27 mouse cellular contexts compared by ENCODE assay signal in genomic region chrX:142647202-142647601, GRCm38 (mm10). TPM values are rescaled to one million over a fixed set of nuclear protein-coding genes. Genes with fewer than 3 reads are reported as not detected.
A peak's percentile ranks its signal among the peaks of the same experiment; 100 is the strongest.
DNase-seq lines count a peak whose midpoint lies in the region; ATAC-seq and TF ChIP-seq lines count a peak whose summit lies in the region.
"Had no signal": no experiment of that assay in that cellular context is flagged by ENCODE, and none has a peak within 500 bp of the region (broad histone marks: within the 10 kb centered on the region; RNA-seq: fewer than 3 reads in every experiment).

No protein-coding gene starts in this region.

- peak; percentile 4 for DNase-seq in thymus, postnatal 14 days
- DNase-seq in thymus, postnatal 0 days (ENCODE audit: low spot score), result no peak
- peak; percentile 5 for DNase-seq in R1 (ENCODE audit: low read depth, low spot score)
- no peak for DNase-seq in retina, embryonic 14.5 days (ENCODE audit: low spot score)
- DNase-seq: adrenal gland, adult 2 months; adrenal gland, postnatal 36 days; cerebellum, adult 11 months; cerebellum, adult 8-10 months; cerebellum, postnatal 14 days; embryo, embryonic 11 days; gastrocnemius, adult 2 months; gastrocnemius, postnatal 36 days; heart, adult 11 months; heart, postnatal 14 days had no signal

- H3K27me3 ChIP-seq in intestine, postnatal 0 days (replicated peaks; ENCODE audit: control insufficient read depth, insufficient read depth, low read length), result no peaks in the 10 kb centered on the region
- H3K27me3 ChIP-seq in intestine, embryonic 16.5 days (replicated peaks; ENCODE audit: control insufficient read depth, insufficient read depth, low read length), result no peaks in the 10 kb centered on the region
- H3K27me3 ChIP-seq: CH12.LX; embryonic facial prominence, embryonic 15.5 days; heart, embryonic 15.5 days had no signal

- H3K27ac ChIP-seq in intestine, postnatal 0 days (ENCODE audit: low read depth, low read length), result no peak overlapping the region
- no peak overlapping the region for H3K27ac ChIP-seq in intestine, embryonic 16.5 days (ENCODE audit: low read length)
- H3K27ac ChIP-seq: embryonic facial prominence, embryonic 15.5 days; forebrain, embryonic 10.5 days; gastrocnemius, adult 2 months; heart, embryonic 10.5 days; heart, embryonic 15.5 days; hindbrain, embryonic 13.5 days; hindbrain, postnatal 0 days had no signal

- TF ChIP-seq CTCF in intestine, postnatal 0 days (IDR thresholded peaks at IDR 0.05; ENCODE audit: low read depth), result 0 out of 2 replicates have a peak, but pooled peaks have one; percentile 14

- no peaks in the 10 kb centered on the region for H3K9me3 ChIP-seq in intestine, postnatal 0 days (ENCODE audit: control insufficient read depth)
- no peaks in the 10 kb centered on the region for H3K9me3 ChIP-seq in intestine, embryonic 16.5 days (ENCODE audit: control insufficient read depth, low read length)
- H3K9me3 ChIP-seq: embryonic facial prominence, embryonic 15.5 days; forebrain, embryonic 10.5 days; heart, embryonic 10.5 days; heart, embryonic 15.5 days; hindbrain, embryonic 13.5 days had no signal

- no peak overlapping the region for H3K9ac ChIP-seq in intestine, postnatal 0 days (ENCODE audit: low read depth, low read length)
- no peak overlapping the region for H3K9ac ChIP-seq in intestine, embryonic 16.5 days (ENCODE audit: low read depth, low read length)
- H3K9ac ChIP-seq: embryonic facial prominence, embryonic 15.5 days; heart, embryonic 15.5 days; hindbrain, embryonic 13.5 days had no signal

- H3K4me1 ChIP-seq in intestine, postnatal 0 days (replicated peaks; ENCODE audit: control insufficient read depth, insufficient read depth, low read length), result no peaks in the 10 kb centered on the region
- no peaks in the 10 kb centered on the region for H3K4me1 ChIP-seq in intestine, embryonic 16.5 days (ENCODE audit: control insufficient read depth, insufficient read depth, low read length)
- H3K4me1 ChIP-seq: embryonic facial prominence, embryonic 15.5 days; forebrain, embryonic 10.5 days; heart, embryonic 10.5 days; heart, embryonic 15.5 days; hindbrain, embryonic 13.5 days had no signal

- no peak overlapping the region for H3K4me3 ChIP-seq in intestine, postnatal 0 days (ENCODE audit: low read depth, low read length)
- no peak overlapping the region for H3K4me3 ChIP-seq in intestine, embryonic 16.5 days (ENCODE audit: low read length)
- H3K4me3 ChIP-seq: embryonic facial prominence, embryonic 15.5 days; erythroblast, embryonic 14.5 days; forebrain, embryonic 10.5 days; gastrocnemius, adult 2 months; heart, embryonic 10.5 days; heart, embryonic 15.5 days; hindbrain, embryonic 13.5 days had no signal

- no peak for ATAC-seq in intestine, postnatal 0 days
- ATAC-seq in intestine, embryonic 16.5 days, result no peak
- ATAC-seq in cerebellum, adult (ENCODE audit: insufficient number of reproducible peaks, low FRiP score, low TSS enrichment), result no peak
- ATAC-seq: forebrain, embryonic 14.5 days; hindbrain, postnatal 0 days had no signal

- no peaks in the 10 kb centered on the region for H3K36me3 ChIP-seq in intestine, postnatal 0 days (ENCODE audit: control insufficient read depth, insufficient read depth)
- no peaks in the 10 kb centered on the region for H3K36me3 ChIP-seq in intestine, embryonic 16.5 days (ENCODE audit: control insufficient read depth, insufficient read depth, low read length)
- H3K36me3 ChIP-seq: embryonic facial prominence, embryonic 15.5 days; forebrain, embryonic 10.5 days; G1E; heart, embryonic 10.5 days; heart, embryonic 15.5 days; hindbrain, embryonic 13.5 days had no signal

- 55% methylated on average over 1 of the region's 1 CpGs for WGBS in intestine, postnatal 0 days
- WGBS in intestine, embryonic 16.5 days, result 58% methylated on average over 1 of the region's 1 CpGs

- no peak overlapping the region for H3K4me2 ChIP-seq in intestine, postnatal 0 days (replicated peaks; ENCODE audit: low read depth)
- no peak overlapping the region for H3K4me2 ChIP-seq in intestine, embryonic 16.5 days (ENCODE audit: low read depth, low read length)
- H3K4me2 ChIP-seq: embryonic facial prominence, embryonic 15.5 days; heart, embryonic 15.5 days; hindbrain, embryonic 13.5 days had no signal

RNA-seq across cellular contexts. Expression of gene Tmem164, which starts 34.0 kb away (rescaled TPM):
- 14.3 and 15.3 TPM in 2 replicates for polyA plus RNA-seq in intestine, postnatal 0 days (2015; fragmentation: Nextera tagmentation; extraction: Ambion mirVana)
- polyA plus RNA-seq in intestine, embryonic 16.5 days (2015; fragmentation: Nextera tagmentation; extraction: Ambion mirVana), result 39.1 and 41.1 TPM in 2 replicates
- polyA plus RNA-seq in thymus, postnatal 0 days (2015; fragmentation: Nextera tagmentation; extraction: Ambion mirVana), result 30.7 and 35.4 TPM in 2 replicates

Comparison
In these comparisons a context has a peak if more than half of its experiments do, and no peak if none do; other contexts are left out.
1. DNase-seq: peak in thymus, postnatal 14 days (single experiment) and R1 (single experiment); none in thymus, postnatal 0 days (single experiment) and retina, embryonic 14.5 days (single experiment).